Mouse (Mus musculus): ENCODE data around the gene Bbx. TPM values are rescaled to one million over a fixed set of nuclear protein-coding genes. Genes with fewer than 3 reads are reported as not detected.

Bbx gene
- total RNA-seq, 2 experiments from 2014 or later, result 12.3 to 15.6 TPM

DNA sequence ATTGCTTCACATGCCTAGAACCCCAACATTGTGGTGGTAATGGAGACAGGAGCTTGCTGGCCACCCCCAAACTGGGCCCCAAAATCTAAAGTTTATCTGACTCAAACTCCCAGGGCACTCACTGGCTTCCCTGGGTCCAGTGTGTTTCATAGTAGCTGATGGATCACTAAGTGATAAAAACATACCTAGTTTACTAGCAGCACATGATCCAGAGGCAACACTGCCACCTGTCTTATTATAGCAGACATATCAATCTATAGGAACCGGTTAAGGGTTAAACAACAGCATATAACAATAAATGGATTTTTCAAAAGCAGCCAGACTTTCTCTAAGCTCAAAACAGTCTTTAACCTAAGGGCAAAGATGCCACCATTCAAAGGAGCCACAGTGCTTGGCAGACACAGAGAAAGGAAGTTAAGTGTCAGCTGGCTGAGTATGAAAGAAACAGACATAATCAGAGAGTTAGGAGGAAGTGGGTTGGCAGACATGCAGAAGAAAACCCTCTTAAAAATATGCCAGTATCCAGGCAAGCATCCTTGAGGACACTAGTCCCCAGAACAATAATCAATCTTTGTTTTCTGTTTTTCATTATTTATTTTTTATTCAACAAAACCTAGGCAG lies 116.7 kb downstream of the Bbx start:
- no peak for DNase-seq

DNA sequence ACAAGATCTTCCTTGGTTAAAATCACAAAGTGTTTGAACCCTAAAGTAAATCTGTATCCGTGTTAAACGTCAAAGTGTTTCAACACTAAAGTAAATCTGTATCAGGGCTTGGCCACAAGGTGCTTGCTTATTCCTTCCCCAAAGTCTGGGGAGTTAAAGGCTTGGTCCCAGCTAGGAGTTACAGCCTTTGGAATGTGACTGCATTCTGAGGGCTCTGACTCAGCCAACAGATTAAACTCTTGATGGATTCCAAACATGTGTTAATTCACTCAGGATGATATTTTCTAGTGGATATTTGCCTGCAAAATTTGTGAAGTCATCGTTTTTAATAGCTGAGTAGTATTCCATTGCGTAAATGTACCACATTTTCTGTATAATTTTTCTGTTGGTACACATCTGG lies 120.6 kb downstream of the Bbx start:
- DNase-seq, result no peak

GRCm38 (mm10) chr16:50309411-50310042 lies 122.7 kb downstream of the Bbx start:
- DNase-seq, result peak; percentile 82

DNA sequence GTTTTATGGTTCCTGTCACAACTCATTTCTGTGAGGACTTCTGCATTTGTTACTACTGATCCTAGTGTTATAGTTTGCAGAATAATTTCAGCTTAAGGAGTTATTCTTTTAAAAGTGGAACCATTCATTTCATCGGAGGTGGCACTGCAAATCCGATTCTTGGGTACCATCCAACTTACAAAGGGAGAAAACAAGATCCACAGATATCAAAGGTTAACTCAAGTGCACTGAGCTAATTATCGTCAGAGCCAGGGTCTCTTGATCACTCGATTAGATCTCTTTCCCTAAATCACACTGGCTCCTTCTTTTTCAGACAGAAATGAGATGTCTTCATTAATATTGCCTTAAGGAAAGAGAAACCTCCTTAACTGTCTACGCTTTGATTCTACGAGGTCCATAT lies 123.9 kb downstream of the Bbx start:
- no peak for DNase-seq

- no peak for DNase-seq
Measured at GRCm38 (mm10) chr16:50307231-50307630, 125.0 kb downstream of the Bbx start.

- no peak for DNase-seq
Measured at GRCm38 (mm10) chr16:50306727-50307126, 125.5 kb downstream of the Bbx start.

- DNase-seq, result no peak
Measured at GRCm38 (mm10) chr16:50305156-50305555, 127.0 kb downstream of the Bbx start.

DNA sequence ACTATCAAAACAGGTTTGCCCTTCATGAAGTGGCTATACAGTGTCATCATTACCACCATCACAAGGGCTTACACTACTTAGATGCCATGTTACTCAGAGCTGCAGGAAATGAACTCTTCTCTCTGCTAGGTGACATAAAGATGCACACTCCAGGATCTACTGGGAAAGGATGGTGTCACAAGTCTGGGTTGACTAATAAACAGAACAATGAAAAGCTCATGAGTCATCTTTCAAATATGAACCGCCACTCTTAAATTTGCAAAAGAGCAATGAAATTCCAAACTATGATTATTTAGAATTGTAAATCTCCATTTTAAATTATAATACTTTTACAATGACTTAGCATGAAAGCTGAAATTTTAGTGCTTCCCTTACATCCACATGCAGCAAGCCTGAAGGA lies 129.6 kb downstream of the Bbx start:
- DNase-seq, result no peak

- DNase-seq, result no peak
Measured at GRCm38 (mm10) chr16:50298743-50299443, 133.3 kb downstream of the Bbx start.

DNA sequence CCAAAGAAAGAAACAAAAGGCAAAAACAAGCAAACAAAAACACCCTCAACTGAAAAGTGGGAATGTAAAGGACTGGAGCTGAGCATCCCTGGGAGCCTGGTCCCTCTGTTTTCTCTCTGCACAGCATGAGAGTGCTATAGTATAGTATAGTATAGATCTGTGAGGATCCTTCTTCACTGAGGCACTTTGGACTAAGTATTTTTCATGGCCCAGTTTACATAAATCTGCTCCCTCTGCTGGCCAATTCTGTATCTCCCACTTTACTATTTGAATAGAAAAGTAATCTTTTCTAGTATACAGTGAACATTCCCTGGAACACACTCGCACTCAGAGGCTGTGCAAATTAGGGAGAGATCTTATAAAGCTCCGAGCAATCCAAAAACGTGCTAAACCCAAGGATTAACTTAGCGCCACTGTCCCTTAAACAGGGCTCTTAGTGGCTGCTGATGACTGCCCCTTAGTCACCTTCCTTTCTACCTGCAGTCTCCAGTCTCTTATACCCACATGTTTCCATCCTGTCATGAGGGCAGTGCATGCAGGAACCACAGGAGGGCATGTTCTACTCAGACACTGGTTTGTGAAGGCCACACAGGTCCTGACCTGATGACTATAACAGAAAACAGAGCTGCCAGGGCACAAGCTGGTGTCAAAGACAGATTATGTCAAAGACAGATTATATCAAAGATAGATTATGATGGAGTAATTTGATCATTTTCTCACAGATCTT lies 138.5 kb downstream of the Bbx start:
- no peak for DNase-seq

DNA sequence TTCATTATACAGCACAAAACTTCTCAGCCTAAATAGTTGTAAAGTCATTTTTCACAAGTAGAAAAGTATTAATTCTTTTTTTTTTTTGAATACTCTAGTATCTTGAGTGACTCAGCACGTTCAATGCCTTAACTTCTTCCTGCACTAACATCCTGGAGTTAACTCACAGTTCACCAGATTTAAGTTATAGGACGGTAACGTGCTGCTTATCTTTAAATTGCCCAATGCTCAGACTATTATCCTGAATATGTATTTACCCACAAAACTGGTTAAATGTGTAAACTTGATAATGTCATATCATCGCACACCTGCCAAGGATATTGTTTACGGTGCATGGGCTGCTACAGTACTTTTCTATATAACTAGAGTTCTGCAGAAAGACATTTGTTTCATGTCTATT lies 139.4 kb downstream of the Bbx start:
- no peak for DNase-seq

GRCm38 (mm10) chr16:50289764-50290163 lies 142.4 kb downstream of the Bbx start:
- no peak for DNase-seq

- no peak for DNase-seq
Measured at GRCm38 (mm10) chr16:50272813-50273212, 159.4 kb downstream of the Bbx start.

GRCm38 (mm10) chr16:50262647-50263046 lies 169.5 kb downstream of the Bbx start:
- DNase-seq, result no peak

DNA sequence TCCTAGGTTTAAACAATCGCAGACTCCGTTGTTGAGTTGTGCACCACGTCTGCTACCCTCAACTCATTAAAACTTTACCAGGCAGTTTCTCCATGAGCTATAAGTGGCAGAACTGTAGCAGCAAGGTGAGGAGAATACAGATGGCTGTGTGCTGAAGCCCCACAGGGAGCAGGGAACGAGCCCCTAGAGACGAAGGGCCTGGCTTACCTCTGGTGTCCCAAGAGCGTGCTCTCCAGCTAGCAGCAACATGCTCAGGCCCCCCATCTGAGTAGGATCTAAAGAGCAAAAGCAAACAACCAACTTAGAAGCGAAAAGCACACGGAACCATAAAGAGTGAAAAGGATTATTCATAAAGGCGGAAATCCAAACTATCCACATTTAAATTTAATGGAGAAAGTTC lies 170.0 kb downstream of the Bbx start:
- DNase-seq, result no peak

DNA sequence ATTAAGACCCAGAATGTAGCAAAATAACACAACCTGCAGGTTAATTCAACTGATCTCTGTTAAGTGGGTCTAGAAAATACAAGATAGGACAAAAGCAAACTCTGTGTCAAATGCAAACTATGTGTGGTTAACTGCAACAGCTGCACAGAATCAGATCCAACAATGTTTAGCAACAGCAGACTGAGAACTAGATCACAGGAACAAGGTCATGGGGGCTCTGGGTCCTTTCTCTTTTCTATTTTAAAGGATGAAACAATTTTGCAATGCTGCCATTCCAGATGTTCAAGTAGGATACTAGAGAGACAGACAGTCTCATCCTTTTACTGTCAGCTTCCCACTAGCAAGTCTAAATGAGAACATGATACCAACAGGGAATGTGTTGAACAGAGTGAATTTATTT lies 170.4 kb downstream of the Bbx start:
- no peak for DNase-seq

DNA sequence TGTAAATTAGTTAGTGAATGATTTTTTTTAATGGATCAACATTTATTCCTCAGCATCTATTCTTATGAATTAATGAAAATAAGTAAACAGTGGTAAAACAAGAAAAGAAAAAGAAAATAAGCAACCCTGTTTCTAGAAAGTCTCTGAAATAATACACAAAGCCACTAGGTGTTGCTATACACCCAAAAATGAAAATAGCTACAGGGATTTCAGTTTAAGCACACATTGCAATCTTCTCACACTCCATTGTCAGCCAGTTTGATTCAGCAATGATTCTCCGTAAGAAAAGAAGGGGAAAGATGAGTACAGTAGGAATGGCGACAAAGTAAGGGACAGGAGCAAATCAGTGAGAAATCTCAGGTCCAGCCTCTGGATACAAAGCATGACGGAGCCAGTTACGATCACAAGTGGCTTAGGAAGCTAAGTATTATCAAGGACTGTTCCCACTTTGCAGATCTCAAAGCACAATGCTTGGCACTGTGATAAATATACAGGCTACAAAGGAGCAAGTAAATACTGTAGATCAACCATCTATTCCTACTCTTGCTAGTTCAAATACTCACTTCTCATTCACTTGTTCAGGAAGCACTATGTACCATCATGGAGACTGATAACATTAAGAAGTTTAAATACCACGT lies 177.5 kb downstream of the Bbx start:
- DNase-seq, result no peak

- no peak for DNase-seq
Measured at GRCm38 (mm10) chr16:50251417-50251975, 180.7 kb downstream of the Bbx start.

DNA sequence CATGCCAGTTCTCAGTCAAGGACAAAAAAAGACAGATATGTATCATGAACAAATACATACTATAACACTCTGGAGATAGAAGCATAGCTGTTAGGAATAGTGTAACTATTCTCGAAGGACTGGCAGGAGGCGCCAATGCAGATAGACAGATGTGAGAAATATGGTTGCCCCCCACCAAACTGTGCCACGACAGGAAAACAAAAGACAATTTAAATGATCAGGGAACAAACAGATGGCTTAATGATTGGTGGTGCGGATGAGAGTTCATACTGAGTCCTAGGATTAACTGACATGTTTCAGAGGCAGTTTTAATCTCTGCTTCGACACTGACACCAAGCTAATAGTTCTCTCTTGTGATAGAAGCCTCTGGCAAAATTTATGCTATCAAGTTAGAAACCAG lies 181.7 kb downstream of the Bbx start:
- DNase-seq, result no peak

- DNase-seq, result no peak
Measured at GRCm38 (mm10) chr16:50249036-50249435, 183.2 kb downstream of the Bbx start.

DNA sequence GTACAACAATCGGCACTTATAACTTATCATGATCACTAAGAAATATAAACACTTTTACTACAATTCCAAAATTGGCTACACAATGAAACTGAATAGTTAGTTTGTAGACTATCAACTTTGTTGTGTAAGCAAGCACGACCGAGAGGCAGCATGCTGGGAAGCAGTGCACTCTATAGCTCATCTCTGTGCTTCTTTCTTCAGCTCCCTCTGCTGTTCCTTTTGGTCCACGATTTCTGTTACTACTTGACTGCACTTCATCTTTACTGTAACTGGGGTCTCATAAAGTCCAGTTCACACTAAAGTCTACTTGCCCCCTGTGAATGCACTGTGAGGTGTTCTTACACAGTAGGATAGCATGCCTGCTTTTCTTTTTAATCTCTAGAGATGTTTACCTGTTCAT lies 189.7 kb downstream of the Bbx start:
- DNase-seq, result no peak

GRCm38 (mm10) chr16:50241604-50242003 lies 190.6 kb downstream of the Bbx start:
- no peak for DNase-seq
